Mouse (Mus musculus): ENCODE data around the gene Egln1. TPM values are rescaled to one million over a fixed set of nuclear protein-coding genes. Genes with fewer than 3 reads are reported as not detected.

Egln1 gene
- total and polyA plus RNA-seq, 3 experiments: 47.1 to 55.0 TPM; not detected in 1

GRCm38 (mm10) chr8:124973221-124973620, 24.1 kb upstream of the Egln1 start:
- Histone ChIP-seq H3K27me3 (ENCODE audit: control insufficient read depth in 1 of 2, insufficient read depth in 2 of 2, low read length in 2 of 2) (no peaks in the 10 kb centered on the region), H3K9ac (ENCODE audit: control insufficient read depth, low read depth, low read length, poor library complexity, severe bottlenecking) (no peak overlapping the region), H3K9me3 (replicated peaks; ENCODE audit: insufficient read depth, low read length) (no peaks in the 10 kb centered on the region), H3K79me2 (ENCODE audit: control insufficient read depth, insufficient read depth, low read length, poor library complexity) (no peaks in the 10 kb centered on the region), H3K4me3 (ENCODE audit: control insufficient read depth in 1 of 2, insufficient read depth in 1 of 2, low read depth in 2 of 2, low read length in 2 of 2) (no peak overlapping the region), H3K27ac (ENCODE audit: control insufficient read depth, low read depth, low read length) (no peak overlapping the region), H3K4me1 (ENCODE audit: control insufficient read depth in 1 of 2, insufficient read depth in 2 of 2, low read length in 2 of 2) (peaks cover 6 to 16% of the 10 kb centered on the region in 2 experiments), H3K36me3 (ENCODE audit: control insufficient read depth in 1 of 2, insufficient read depth in 2 of 2, low read length in 2 of 2) (peaks cover 0 to 8% of the 10 kb centered on the region in 2 experiments; a peak in 2 of 4 replicates)
- no peak for DNase-seq (ENCODE audit: low read depth, low spot score)
- TF ChIP-seq E2F4 (IDR thresholded peaks at IDR 0.05; ENCODE audit: borderline replicate concordance, low read depth, low read length): no peak
- TF ChIP-seq ZMIZ1 (IDR thresholded peaks at IDR 0.05; ENCODE audit: low read depth, low read length): no peak
- no peak for TF ChIP-seq KAT2A (conservative IDR thresholded peaks at IDR 0.05; ENCODE audit: low read depth, low read length)
- TF ChIP-seq JUND (IDR thresholded peaks at IDR 0.05; ENCODE audit: low read depth, low read length): no peak
- no peak for TF ChIP-seq CHD1 (IDR thresholded peaks at IDR 0.05; ENCODE audit: low read depth, low read length)
- TF ChIP-seq MXI1 (IDR thresholded peaks at IDR 0.05; ENCODE audit: low read depth, low read length): no peak
- TF ChIP-seq BHLHE40 (IDR thresholded peaks at IDR 0.05; ENCODE audit: borderline replicate concordance, low read depth, low read length): no peak
- no peak for TF ChIP-seq ZKSCAN1 (IDR thresholded peaks at IDR 0.05; ENCODE audit: low read depth, low read length)
- TF ChIP-seq MAZ (IDR thresholded peaks at IDR 0.05; ENCODE audit: low read depth, low read length): no peak
- no peak for TF ChIP-seq SIN3A (IDR thresholded peaks at IDR 0.05; ENCODE audit: low read length)
- TF ChIP-seq USF1 (IDR thresholded peaks at IDR 0.05; ENCODE audit: low read depth, low read length): no peak
- no peak for TF ChIP-seq RAD21 (IDR thresholded peaks at IDR 0.05; ENCODE audit: low read depth, low read length)
- TF ChIP-seq TBP (IDR thresholded peaks at IDR 0.05; ENCODE audit: low read depth, low read length): no peak
- no peak for TF ChIP-seq ETS1 (IDR thresholded peaks at IDR 0.05; ENCODE audit: low read depth, low read length)
- no peak for TF ChIP-seq TAL1 (IDR thresholded peaks at IDR 0.05; ENCODE audit: low read length)
- TF ChIP-seq POLR2AphosphoS5 (IDR thresholded peaks at IDR 0.05; ENCODE audit: borderline replicate concordance, low read depth, low read length): no peak
- no peak for TF ChIP-seq UBTF (IDR thresholded peaks at IDR 0.05; ENCODE audit: borderline replicate concordance, insufficient read depth, low read depth, low read length)
- TF ChIP-seq POLR2A (IDR thresholded peaks at IDR 0.05; ENCODE audit: control insufficient read depth in 1 of 2, insufficient read depth in 1 of 2, low read depth in 1 of 2, low read length in 2 of 2, poor library complexity in 1 of 2): no peak
- no peak for TF ChIP-seq ZC3H11A (IDR thresholded peaks at IDR 0.05; ENCODE audit: low read depth, low read length)
- TF ChIP-seq SMC3 (IDR thresholded peaks at IDR 0.05; ENCODE audit: low read depth, low read length): no peak

- H3K9ac ChIP-seq (ENCODE audit: control insufficient read depth, low read depth, low read length, poor library complexity, severe bottlenecking): no peak overlapping the region
- peaks cover 0 to 8% of the 10 kb centered on the region in 2 experiments; a peak in 2 of 4 replicates for H3K36me3 ChIP-seq (ENCODE audit: control insufficient read depth in 1 of 2, insufficient read depth in 2 of 2, low read length in 2 of 2)
- DNase-seq (ENCODE audit: low read depth, low spot score): no peak
- H3K9me3 ChIP-seq (replicated peaks; ENCODE audit: insufficient read depth, low read length): no peaks in the 10 kb centered on the region
- H3K27ac ChIP-seq (ENCODE audit: control insufficient read depth, low read depth, low read length): no peak overlapping the region
- no peak overlapping the region for H3K4me3 ChIP-seq (ENCODE audit: control insufficient read depth in 1 of 2, insufficient read depth in 1 of 2, low read depth in 2 of 2, low read length in 2 of 2)
- no peaks in the 10 kb centered on the region for H3K79me2 ChIP-seq (ENCODE audit: control insufficient read depth, insufficient read depth, low read length, poor library complexity)
- no peaks in the 10 kb centered on the region for H3K27me3 ChIP-seq (ENCODE audit: control insufficient read depth in 1 of 2, insufficient read depth in 2 of 2, low read length in 2 of 2)
- peaks cover 3 to 14% of the 10 kb centered on the region in 2 experiments; a peak in 3 of 4 replicates for H3K4me1 ChIP-seq (ENCODE audit: control insufficient read depth in 1 of 2, insufficient read depth in 2 of 2, low read length in 2 of 2)
- TF ChIP-seq ZKSCAN1 (IDR thresholded peaks at IDR 0.05; ENCODE audit: low read depth, low read length) (no peak), MXI1 (IDR thresholded peaks at IDR 0.05; ENCODE audit: low read depth, low read length) (no peak), CTCF (IDR thresholded peaks at IDR 0.05 in 2 of 3, conservative IDR thresholded peaks at IDR 0.05 in 1 of 3; ENCODE audit: control insufficient read depth in 1 of 3, insufficient read depth in 1 of 3, low read depth in 2 of 3, low read length in 3 of 3, poor library complexity in 1 of 3, severe bottlenecking in 1 of 3) (no peak), NELFE (IDR thresholded peaks at IDR 0.05; ENCODE audit: low read depth, low read length) (no peak), MAX (IDR thresholded peaks at IDR 0.05; ENCODE audit: low read length) (no peak), CHD1 (IDR thresholded peaks at IDR 0.05; ENCODE audit: low read depth, low read length) (no peak), MYB (IDR thresholded peaks at IDR 0.05; ENCODE audit: low read depth, low read length) (no peak), ZNF384 (IDR thresholded peaks at IDR 0.05; ENCODE audit: low read depth, low read length) (no peak), GATA1 (IDR thresholded peaks at IDR 0.05; ENCODE audit: low read depth, low read length) (no peak), NRF1 (IDR thresholded peaks at IDR 0.05; ENCODE audit: insufficient read depth, low read depth, low read length, poor library complexity, severe bottlenecking) (no peak), ETS1 (IDR thresholded peaks at IDR 0.05; ENCODE audit: low read depth, low read length) (no peak), ELF1 (IDR thresholded peaks at IDR 0.05; ENCODE audit: low read depth, low read length) (no peak), ZMIZ1 (IDR thresholded peaks at IDR 0.05; ENCODE audit: low read depth, low read length) (no peak), RAD21 (IDR thresholded peaks at IDR 0.05; ENCODE audit: low read depth, low read length) (no peak), UBTF (IDR thresholded peaks at IDR 0.05; ENCODE audit: borderline replicate concordance, insufficient read depth, low read depth, low read length) (no peak), RCOR1 (IDR thresholded peaks at IDR 0.05; ENCODE audit: low read depth, low read length) (no peak), GABPA (IDR thresholded peaks at IDR 0.05; ENCODE audit: low read depth, low read length) (no peak), KAT2A (conservative IDR thresholded peaks at IDR 0.05; ENCODE audit: low read depth, low read length) (no peak), POLR2A (IDR thresholded peaks at IDR 0.05; ENCODE audit: control insufficient read depth in 1 of 2, insufficient read depth in 1 of 2, low read depth in 1 of 2, low read length in 2 of 2, poor library complexity in 1 of 2) (no peak)
These were observed 21.3 kb upstream of the Egln1 start for GRCm38 (mm10) chr8:124970312-124970933.
